Mouse (Mus musculus) lung, postnatal 10 days (tissue): ENCODE measurements at regions not wholly inside any gene's neighbourhood (a gene's known extent, or its start where the extent isn't known, plus 50 kb on each side); places are given as distances from the start of the nearest gene placed in this dataset.

Source experiments
- DNase-seq: peaks from one replicate; pipeline ENCODE4 v3.0.0; 2021

DNA sequence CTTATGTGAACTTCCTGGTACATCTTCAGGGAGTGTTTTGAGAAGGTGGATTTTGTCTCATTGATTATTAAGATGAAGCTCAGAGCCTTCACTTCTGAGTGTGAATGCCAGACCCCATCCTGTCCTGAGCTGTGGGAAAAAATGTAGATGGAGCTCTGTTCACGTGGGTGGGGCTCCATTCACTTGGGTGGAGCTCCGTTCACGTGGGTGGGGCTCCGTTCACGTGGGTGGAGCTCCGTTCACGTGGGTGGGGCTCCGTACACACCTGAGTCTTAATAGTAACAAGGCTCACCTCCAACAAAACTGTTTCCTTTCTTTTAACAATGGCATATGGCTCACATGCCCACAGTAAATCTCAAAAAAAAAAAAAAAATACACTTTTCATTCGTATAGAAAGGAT is 94.1 kb upstream of the Sox5 start:
- DNase-seq, result no peak

DNA sequence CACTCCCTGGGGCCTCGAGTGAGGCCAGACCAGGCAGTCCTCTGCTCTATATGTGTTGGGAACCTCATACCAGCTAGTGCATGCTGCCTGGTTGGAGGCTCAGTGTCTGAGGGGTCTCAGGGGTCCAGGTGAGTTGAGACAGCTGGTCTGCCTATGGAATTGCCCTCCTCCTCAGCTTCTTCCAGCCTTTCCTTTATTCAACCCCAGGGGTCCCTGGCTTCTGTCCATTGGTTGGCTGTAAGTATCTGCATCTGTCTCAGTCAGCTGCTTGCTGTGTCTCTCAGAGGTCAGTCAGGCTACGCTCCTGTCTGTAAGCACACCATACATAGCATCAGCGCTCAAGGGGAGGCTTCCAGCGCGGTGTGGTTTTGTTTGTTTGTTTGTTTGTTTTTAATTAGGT is 92.5 kb upstream of the Sox5 start:
- no peak for DNase-seq

DNA sequence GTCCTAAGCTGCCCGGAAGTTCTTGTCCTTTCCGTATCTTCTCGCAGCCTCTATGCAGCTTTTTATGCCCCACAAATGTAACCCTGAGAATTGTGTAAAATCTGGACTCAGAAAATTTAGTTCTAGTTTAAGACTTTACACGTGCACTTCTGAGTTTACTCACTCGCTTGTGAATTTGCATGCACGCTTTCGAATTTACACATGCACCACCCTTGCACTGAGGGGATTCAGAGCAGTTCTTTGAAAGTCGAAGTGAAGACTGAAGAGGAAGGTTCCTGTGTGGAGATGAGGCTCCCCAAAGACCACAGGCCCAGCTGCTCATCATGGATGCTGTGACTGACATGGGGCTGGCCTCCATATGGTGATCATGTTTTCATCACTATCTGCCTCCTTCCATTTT is 89.2 kb upstream of the Sox5 start:
- no peak for DNase-seq

DNA sequence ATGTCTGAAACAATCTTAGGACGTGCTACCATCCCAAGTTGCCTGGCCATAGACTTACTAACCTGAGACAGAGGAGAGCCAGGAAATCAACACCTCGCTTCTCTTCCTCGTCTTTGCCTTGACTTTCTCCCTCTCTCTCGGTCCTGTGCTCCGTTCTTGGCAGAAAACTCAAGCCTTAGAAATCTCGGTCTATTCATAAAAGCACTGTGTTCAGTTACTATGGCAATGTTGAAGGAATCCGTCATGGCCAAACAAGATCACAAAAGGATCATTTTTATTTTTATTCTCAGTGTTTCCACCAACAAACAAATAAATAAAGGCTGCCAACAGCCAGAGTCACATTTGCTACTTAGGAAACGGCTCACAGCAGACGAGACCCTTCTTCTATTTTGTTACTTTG is 85.6 kb upstream of the Sox5 start:
- DNase-seq, result no peak

DNA sequence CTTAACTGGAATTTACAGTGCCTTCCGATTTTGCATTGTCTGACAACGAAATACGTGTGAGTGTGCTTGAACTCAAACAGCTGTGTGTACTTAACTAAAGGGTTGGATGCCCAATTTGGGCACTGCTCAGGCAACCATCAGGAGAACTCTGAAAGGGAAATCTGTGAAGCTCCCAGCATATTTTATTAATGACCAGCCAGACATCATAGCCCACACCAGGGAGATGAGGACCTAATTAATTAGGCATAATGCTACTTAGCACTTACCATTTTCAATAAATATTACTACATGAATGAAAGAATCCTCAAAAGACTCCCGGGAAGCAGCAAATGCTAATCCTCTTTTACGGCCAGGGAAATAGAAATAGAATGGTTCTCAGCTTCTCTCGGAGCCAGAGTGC is 82.2 kb upstream of the Sox5 start:
- no peak for DNase-seq

DNA sequence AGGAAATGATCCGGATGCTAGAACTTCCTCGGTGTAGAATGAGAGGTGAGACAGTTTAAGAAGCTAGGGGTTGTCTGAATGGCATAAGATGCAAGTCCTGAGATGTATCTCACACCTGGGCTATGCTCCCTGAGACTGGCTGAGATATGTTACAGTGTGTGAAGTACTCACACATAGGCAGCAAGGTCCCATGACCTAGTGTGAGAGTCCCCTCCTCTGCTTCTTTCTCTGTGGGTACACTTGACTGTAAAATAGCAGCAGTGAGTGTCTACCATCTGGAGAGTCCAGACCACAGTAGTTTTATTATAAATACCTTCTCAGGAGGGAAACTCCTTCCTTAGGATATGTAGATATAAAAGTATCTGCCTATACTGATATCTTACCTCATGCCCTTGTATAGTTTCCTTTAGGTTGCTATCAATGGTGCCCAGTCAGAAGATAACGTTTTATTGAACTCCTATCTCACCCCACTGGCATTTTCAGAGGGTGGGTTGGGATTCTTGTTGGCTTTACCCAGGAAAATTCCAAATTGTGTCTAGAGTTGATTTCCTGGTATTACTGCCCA is 81.7 kb upstream of the Sox5 start:
- DNase-seq, result no peak

DNA sequence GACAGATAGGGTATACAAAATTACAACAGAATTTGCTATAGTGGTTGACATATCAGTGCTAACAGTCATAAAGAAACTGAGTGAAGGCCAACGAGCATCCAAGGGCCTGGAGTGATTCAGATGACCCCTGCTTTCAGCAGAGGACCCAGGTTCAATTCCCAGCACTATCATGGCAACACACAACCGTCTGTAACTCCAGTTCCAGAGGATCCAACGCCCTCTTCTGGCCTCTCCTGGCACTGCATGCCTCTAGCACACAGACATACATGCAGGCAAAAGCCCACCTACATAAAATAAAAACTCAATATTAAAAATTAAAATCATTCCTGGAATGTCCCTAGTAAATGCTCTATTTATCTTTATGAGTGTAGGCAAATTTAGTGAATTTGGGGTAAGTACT is 59.7 kb upstream of the Sox5 start:
- no peak for DNase-seq

DNA sequence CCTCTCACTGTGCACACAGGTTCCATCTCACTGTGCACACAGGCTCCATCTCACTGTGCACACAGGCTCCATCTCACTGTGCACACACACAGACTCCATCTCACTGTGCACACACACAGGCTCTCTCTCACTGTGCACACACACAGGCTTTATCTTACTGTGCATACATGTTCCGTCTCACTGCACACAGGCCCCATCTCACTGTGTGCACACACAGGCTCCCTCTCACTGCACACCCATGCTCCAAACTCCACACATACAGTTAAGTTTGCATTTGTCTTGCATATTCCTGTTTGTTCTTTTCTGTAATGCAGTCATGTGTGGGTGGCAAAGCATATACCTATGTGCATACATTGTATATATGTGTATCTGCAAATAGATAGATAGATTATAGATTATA is 57.6 kb upstream of the Sox5 start:
- no peak for DNase-seq

DNA sequence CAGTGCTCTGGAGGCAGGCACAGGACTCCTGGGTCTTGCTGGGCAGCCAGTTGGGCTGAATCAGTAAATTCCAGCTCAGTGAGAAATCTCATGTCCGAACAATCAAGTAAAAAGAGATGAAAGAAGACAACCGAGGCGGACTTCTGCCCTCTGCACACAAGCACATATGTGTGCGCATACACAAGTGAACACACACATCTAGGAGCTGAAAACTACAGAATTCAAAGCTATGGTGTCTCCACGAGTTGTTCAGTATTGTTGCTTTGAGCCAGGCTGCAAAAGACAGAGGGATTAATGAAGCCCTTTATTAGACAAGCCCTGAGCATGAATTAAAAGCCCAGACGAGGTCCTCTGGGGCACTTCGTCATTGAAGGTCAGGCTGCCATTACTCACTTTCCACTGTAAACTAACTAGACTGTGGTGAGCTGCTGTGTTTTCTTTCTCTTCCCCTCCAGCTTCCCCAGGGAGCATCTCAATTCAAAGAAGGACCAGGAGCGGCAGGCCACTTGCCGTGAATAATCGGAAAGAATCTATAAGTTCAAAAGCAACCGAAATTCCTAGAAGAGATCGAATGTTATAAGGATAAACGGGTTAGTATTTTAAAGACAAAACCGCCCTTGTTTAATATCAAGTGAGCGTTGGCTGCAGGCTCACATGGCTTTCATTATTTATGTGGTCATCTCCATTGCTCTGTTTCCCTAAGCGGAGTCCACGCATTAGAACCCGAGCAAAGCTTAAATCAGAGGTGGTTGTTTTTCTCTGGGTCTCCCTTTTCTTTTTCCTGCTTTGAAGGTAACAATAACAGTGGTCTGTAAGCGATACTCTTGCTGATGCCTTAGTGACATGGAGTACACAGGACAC is 52.8 kb upstream of the Sox5 start:
- no peak for DNase-seq
